Mouse (Mus musculus) lung, adult 2 months (tissue): ENCODE results near the gene Shisal2a.

Source experiments
- CTCF ChIP-seq: fragments of 200-500 bp; IDR thresholded peaks from 2 replicates; pipeline ENCODE4 v1.5.1; 2011; ENCODE audit warnings: mild to moderate bottlenecking, low read length, control low read depth; ENCODE audit not compliant: insufficient read depth
- POLR2A ChIP-seq: fragments of 200-500 bp; IDR thresholded peaks from 2 replicates; pipeline ENCODE4 v1.6.1; 2011; ENCODE audit warnings: low read depth, mild to moderate bottlenecking, control low read depth, low read length, borderline replicate concordance; ENCODE audit errors: extremely low read depth

DNA sequence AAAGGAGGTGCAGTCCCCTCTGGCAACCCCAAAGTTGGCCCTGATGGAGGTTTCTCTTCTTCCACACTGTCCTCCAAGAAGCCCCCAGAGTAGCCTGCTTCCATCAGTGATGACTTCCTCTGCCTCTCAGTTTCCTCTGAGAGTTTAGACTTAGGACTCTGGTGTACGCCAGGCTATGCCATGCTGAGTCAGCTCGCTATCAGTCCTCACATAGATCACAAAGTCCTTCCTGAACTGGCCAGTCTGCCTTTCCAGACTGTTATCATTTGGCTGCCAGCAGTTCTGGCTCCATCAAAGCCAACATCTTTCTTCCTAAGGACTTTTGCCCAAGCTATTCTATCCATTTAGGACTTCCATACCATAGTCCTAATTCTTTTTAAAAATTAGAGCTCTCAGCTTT is 9.4 kb upstream of the Shisal2a start:
- TF ChIP-seq POLR2A (no peak), CTCF (no peak)
